Mouse (Mus musculus) embryonic facial prominence, embryonic 11.5 days (tissue): Measurements from ENCODE around the gene Olfr704. TPM values are rescaled to one million over a fixed set of nuclear protein-coding genes. Genes with fewer than 3 reads are reported as not detected.

ENCODE experiments used
- ATAC-seq: fragments of 200-750 bp; cut with Nextera tagmentation; replicated peaks from 2 replicates; pipeline ENCODE4 v1.8.0; 2017; ENCODE audit warnings: low read depth; ENCODE audit not compliant: insufficient number of reproducible peaks, low FRiP score, low TSS enrichment
- DNase-seq: peaks from one replicate; pipeline ENCODE4 v3.0.0-alpha.2; 2015; ENCODE audit warnings: low spot score
- H3K27ac ChIP-seq: fragments of 300-500 bp; sonication (generic); replicated peaks from 2 replicates; pipeline ENCODE4 v1.5.1; 2014; ENCODE audit warnings: mild to moderate bottlenecking, low read depth, low read length, control low read depth
- H3K27me3 ChIP-seq: fragments of 300-500 bp; sonication (generic); 2 replicates; pipeline ENCODE4 v1.6.1; 2014; ENCODE audit warnings: mild to moderate bottlenecking, low read length, moderate library complexity, mixed read lengths; ENCODE audit not compliant: control insufficient read depth, insufficient read depth
- H3K36me3 ChIP-seq: fragments of 300-500 bp; sonication (generic); replicated peaks from 2 replicates; pipeline ENCODE4 v1.6.1; 2014; ENCODE audit warnings: low read depth, mild to moderate bottlenecking, low read length, moderate library complexity, mixed read lengths; ENCODE audit not compliant: control insufficient read depth, insufficient read depth
- H3K4me1 ChIP-seq: fragments of 300-500 bp; sonication (generic); 2 replicates; pipeline ENCODE4 v1.6.1; 2014; ENCODE audit warnings: low read length, mixed read lengths; ENCODE audit not compliant: control insufficient read depth, insufficient read depth
- H3K4me2 ChIP-seq: fragments of 300-500 bp; sonication (generic); 2 replicates; pipeline ENCODE4 v1.6.1; 2014; ENCODE audit warnings: low read depth, mild to moderate bottlenecking, control low read depth, low read length, moderate library complexity
- H3K4me3 ChIP-seq: fragments of 300-500 bp; sonication (generic); 2 replicates; pipeline ENCODE4 v1.5.1; 2014; ENCODE audit warnings: low read depth, low read length, control low read depth
- H3K9ac ChIP-seq: fragments of 300-500 bp; sonication (generic); replicated peaks from 2 replicates; pipeline ENCODE4 v1.6.1; 2014; ENCODE audit warnings: mild to moderate bottlenecking, control low read depth, low read length
- H3K9me3 ChIP-seq: fragments of 300-500 bp; sonication (generic); replicated peaks from 2 replicates; pipeline ENCODE4 v1.6.1; 2016; ENCODE audit warnings: mild to moderate bottlenecking, low read length, inconsistent platforms, mixed read lengths; ENCODE audit not compliant: control insufficient read depth
- WGBS: fragments of 180-500 bp; shearing (Covaris S2); extraction: QIAGEN DNeasy Blood & Tissue Kit; methylation state at CpG from one replicate; pipeline ENCODE4 v1.1.7; 2014; 5-methylcytosine and 5-hydroxymethylcytosine counted together
- polyA plus RNA-seq: library from polyadenylated mRNA; unstranded; fragments of >200 nt; fragmentation: Nextera tagmentation; extraction: Ambion mirVana; gene quantifications from 2 replicates; pipeline ENCODE4 v1.2.1, GENCODE M21; 2014

Olfr704 gene
- not detected in 2 replicates for polyA plus RNA-seq

DNA sequence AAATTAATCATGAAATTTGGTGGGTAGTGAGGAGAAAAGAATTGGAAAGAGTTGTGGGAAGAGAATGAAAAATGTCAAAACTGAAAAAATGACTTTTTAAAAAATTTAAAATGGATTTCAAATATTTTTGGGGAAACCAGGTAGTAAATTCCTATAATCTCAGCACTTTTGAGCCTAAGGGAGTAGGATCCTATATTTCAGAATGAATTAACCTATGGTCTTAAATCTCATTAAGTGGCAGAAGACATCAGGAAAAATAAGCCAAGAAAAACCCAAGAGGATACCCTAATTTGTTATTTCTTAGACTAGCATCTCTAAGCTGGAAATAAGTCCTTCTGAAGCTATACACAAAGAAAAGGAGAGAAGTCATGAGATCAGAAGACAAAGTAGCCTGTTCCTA lies at the start of gene Olfr704:
Gene Olfr704 (plus strand): TSS at position 301 of the 400 bp plus-strand sequence.
- ATAC-seq (no peak), DNase-seq (no peak)
- no peaks in the 10 kb centered on the region for H3K27me3 ChIP-seq
- H3K4me3 ChIP-seq: no peak within 1 kb of the TSS
- no peak within 1 kb of the TSS for H3K9ac ChIP-seq
- H3K36me3 ChIP-seq: no peaks in the 10 kb centered on the region
- no peaks in the 10 kb centered on the region for H3K4me1 ChIP-seq
- H3K27ac ChIP-seq: no peak within 1 kb of the TSS
- no peak within 1 kb of the TSS for H3K4me2 ChIP-seq
- no peaks in the 10 kb centered on the region for H3K9me3 ChIP-seq

DNA sequence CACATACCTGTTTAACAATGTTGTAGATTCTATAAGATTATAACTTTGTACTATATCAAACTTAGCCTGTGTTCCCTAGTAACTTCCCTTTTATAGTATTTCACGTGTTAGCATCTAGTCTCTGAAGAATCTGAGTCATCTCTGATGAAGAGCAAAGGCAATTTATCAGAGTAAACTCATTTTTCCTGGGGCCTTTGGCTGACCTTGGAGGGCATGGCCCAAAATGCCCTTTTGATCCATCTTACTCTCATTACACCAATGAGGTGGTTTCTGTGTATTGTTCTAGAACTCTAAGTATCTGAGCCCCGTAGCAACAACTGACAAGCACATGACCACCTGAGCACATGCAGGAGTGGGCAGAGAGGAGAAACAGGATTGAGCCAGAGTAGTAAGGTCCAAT lies 49.2 kb upstream of the Olfr704 start, which contains the start of gene Olfr701:
Gene Olfr701 (plus strand): TSS at position 301 of the 400 bp plus-strand sequence.
- Histone ChIP-seq H3K4me2 (no peak within 1 kb of the TSS), H3K9ac (no peak within 1 kb of the TSS), H3K36me3 (no peaks in the 10 kb centered on the region), H3K4me3 (no peak within 1 kb of the TSS), H3K9me3 (no peaks in the 10 kb centered on the region), H3K27me3 (no peaks in the 10 kb centered on the region), H3K4me1 (no peaks in the 10 kb centered on the region), H3K27ac (no peak within 1 kb of the TSS)
- 79% methylated on average over 2 of the region's 2 CpGs for WGBS
- ATAC-seq (no peak), DNase-seq (no peak)

DNA sequence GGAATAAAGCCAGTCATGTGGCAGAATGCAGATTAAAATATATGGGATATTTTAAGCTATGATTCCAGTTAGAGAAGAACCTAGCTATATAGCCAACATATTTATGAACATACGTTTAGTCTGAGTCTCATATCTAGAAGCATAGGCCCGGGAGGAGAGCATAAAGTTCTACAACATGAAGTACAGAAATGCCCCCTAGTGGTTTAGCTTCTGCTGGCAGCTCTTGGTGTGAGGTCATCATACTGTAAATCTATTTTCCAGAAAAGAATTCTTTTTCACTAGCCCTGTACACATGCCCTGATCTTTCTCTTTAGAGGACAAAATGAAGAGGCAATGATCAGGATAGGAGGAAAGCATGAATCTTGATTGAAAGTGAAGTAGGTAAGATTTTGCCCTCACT lies 47.2 kb upstream of the Olfr704 start:
- Histone ChIP-seq H3K4me3 (no peak overlapping the region), H3K4me1 (no peaks in the 10 kb centered on the region), H3K27me3 (no peaks in the 10 kb centered on the region), H3K27ac (no peak overlapping the region), H3K9me3 (no peaks in the 10 kb centered on the region), H3K36me3 (no peaks in the 10 kb centered on the region), H3K9ac (no peak overlapping the region), H3K4me2 (no peak overlapping the region)
- WGBS: 69% methylated on average over 2 of the region's 2 CpGs
- no peak for ATAC-seq
- peak; percentile 5 for DNase-seq

DNA sequence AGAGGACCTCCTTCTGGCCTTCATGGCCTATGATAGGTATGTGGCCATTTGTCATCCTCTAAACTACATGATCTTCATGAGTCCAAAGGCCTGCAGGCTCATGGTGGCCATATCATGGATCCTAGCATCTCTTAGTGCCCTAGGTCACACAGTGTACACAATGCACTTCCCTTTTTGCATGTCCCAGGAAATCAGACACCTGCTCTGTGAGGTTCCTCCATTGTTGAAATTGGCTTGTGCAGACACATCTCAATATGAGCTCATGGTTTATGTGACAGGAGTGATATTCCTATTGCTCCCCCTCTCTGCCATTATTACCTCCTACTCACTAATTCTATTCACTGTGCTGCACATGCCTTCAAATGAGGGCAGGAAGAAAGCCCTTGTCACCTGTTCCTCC lies 44.6 kb upstream of the Olfr704 start:
- DNase-seq (no peak), ATAC-seq (no peak)
- H3K9me3 ChIP-seq: no peaks in the 10 kb centered on the region
- no peaks in the 10 kb centered on the region for H3K27me3 ChIP-seq
- no peak overlapping the region for H3K9ac ChIP-seq
- no peak overlapping the region for H3K4me3 ChIP-seq
- H3K27ac ChIP-seq: no peak overlapping the region
- no peak overlapping the region for H3K4me2 ChIP-seq
- H3K4me1 ChIP-seq: no peaks in the 10 kb centered on the region
- H3K36me3 ChIP-seq: no peaks in the 10 kb centered on the region

DNA sequence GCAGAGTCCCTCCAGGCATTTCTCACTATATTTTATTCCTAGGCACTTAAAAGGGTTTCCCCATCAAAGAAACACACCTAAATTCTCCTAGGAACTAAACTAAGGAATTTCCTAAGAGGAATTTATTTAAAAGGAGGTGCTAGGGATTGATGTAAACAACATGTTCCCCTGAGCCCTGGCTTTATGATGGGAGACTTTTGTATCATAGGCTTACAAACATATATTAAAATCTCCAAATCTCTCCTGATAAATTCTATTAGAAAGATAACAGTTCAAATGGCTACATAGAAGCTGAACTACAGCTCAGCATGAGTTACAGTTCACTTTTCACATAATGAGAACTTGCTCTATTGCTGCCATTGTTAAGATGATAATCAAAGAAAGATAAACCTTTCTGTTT lies 29.2 kb upstream of the Olfr704 start, which contains the start of gene Olfr702:
Gene Olfr702 (minus strand): TSS at position 101 of the 400 bp plus-strand sequence.
- no peak for ATAC-seq

DNA sequence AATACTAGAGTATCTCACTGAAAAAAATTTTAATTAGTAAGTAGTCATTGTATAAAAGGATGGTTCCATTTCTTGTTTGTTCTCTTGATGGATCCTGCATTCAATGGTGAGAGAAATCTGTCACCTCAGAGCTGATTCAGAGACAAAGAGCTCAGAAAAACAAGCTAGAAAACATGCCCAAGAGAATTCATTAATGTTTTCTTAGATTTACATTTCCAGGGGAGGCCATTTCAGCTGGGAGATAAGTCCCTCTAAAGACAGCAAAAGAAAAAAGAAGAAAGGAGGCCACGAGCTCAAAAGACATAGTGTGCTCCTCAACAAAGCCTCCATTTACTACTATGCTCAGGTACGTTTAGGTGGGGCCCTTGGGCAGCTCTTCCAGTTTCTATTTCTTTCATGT lies 19.9 kb upstream of the Olfr704 start, which contains the start of gene Olfr703:
Gene Olfr703 (plus strand): TSS at position 301 of the 400 bp plus-strand sequence.
- WGBS: 71% methylated on average over 2 of the region's 2 CpGs
- H3K27ac ChIP-seq: no peak within 1 kb of the TSS
- H3K4me1 ChIP-seq: no peaks in the 10 kb centered on the region
- no peak within 1 kb of the TSS for H3K9ac ChIP-seq
- H3K4me3 ChIP-seq: no peak within 1 kb of the TSS
- no peaks in the 10 kb centered on the region for H3K9me3 ChIP-seq
- no peaks in the 10 kb centered on the region for H3K36me3 ChIP-seq
- H3K4me2 ChIP-seq: no peak within 1 kb of the TSS
- DNase-seq (no peak), ATAC-seq (no peak)
- H3K27me3 ChIP-seq: no peaks in the 10 kb centered on the region

More for the DNA sequence above, 29.2 kb upstream of the Olfr704 start, which contains the start of gene Olfr702:
- Histone ChIP-seq H3K9ac (no peak within 1 kb of the TSS), H3K9me3 (no peaks in the 10 kb centered on the region), H3K36me3 (no peaks in the 10 kb centered on the region), H3K27ac (no peak within 1 kb of the TSS), H3K4me3 (no peak within 1 kb of the TSS), H3K4me2 (no peak within 1 kb of the TSS), H3K27me3 (no peaks in the 10 kb centered on the region), H3K4me1 (no peaks in the 10 kb centered on the region)
- no peak for DNase-seq

DNA sequence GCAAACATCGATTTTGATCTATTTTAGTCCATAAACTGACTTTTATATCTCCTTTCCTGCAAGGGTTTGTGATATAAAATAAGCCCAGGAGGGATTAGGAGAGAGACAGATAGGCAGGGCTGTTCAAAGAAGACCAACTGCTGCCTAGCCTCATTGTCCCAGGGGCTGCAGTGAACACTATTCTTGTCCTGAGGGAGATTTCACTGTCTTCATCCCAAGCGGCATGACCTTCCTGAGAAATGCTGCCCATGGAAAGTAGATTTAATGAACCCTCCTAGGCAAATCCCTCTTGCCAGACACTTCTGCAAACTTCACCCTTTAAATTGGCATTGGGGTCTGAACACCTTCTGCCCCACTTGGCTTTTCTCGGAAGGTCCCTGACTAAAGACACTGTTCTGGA lies 13.8 kb downstream of the Olfr704 start, which contains the start of gene Olfr705:
Gene Olfr705 (minus strand): TSS at position 101 of the 400 bp plus-strand sequence.
- ATAC-seq (no peak), DNase-seq (no peak)
- no peak within 1 kb of the TSS for H3K9ac ChIP-seq
- no peaks in the 10 kb centered on the region for H3K4me1 ChIP-seq
- no peak within 1 kb of the TSS for H3K4me3 ChIP-seq
- H3K27me3 ChIP-seq: no peaks in the 10 kb centered on the region
- H3K4me2 ChIP-seq: no peak within 1 kb of the TSS
- WGBS: 84% methylated on average over 3 of the region's 3 CpGs
- no peak within 1 kb of the TSS for H3K27ac ChIP-seq
- no peaks in the 10 kb centered on the region for H3K36me3 ChIP-seq
- H3K9me3 ChIP-seq: no peaks in the 10 kb centered on the region

DNA sequence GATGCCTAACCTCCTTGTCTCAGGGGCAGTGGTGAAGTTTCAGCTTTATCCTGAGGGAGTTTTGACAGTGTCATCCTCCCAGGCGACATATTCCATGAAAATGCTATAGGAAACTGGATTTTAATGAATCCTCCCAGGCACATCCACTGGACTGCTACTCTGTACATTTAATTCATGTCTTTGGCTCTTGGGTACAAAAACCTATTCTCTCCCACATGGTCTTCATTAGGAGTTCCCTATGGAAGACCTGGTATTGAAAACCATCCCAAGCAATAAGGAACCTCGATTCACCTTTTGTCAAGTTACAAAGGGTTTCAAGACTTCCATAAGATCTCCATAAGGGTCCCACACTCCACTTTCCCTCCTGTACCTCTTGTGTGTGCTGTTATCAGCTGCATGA lies 25.1 kb downstream of the Olfr704 start, which contains the start of gene Olfr706:
Gene Olfr706 (minus strand): TSS at position 101 of the 400 bp plus-strand sequence.
- Histone ChIP-seq H3K4me2 (no peak within 1 kb of the TSS), H3K4me1 (no peaks in the 10 kb centered on the region), H3K4me3 (no peak within 1 kb of the TSS), H3K27me3 (no peaks in the 10 kb centered on the region), H3K9ac (no peak within 1 kb of the TSS), H3K27ac (no peak within 1 kb of the TSS), H3K9me3 (no peaks in the 10 kb centered on the region), H3K36me3 (no peaks in the 10 kb centered on the region)
- ATAC-seq: no peak
- DNase-seq: no peak
- WGBS: 77% methylated on average over 2 of the region's 2 CpGs
